Mouse (Mus musculus): ENCODE measurements at regions not wholly inside any gene's neighbourhood (a gene's known extent, or its start where the extent isn't known, plus 50 kb on each side); places are given as distances from the start of the nearest gene placed in this dataset.

- no peak for DNase-seq
Observed at GRCm38 (mm10) chr13:60519708-60520107, 82.0 kb upstream of the Dapk1 start.

- no peak for DNase-seq
Observed at GRCm38 (mm10) chr13:60522719-60523450, 78.9 kb upstream of the Dapk1 start.

- no peak for DNase-seq
Observed at GRCm38 (mm10) chr13:60527806-60528205, 73.9 kb upstream of the Dapk1 start.

GRCm38 (mm10) chr13:60528819-60529218 is 72.9 kb upstream of the Dapk1 start:
- no peak for DNase-seq

GRCm38 (mm10) chr13:60529381-60530069 is 72.2 kb upstream of the Dapk1 start:
- no peak for DNase-seq

GRCm38 (mm10) chr13:60533871-60534427 is 67.8 kb upstream of the Dapk1 start:
- DNase-seq: no peak

- DNase-seq: no peak
Observed at GRCm38 (mm10) chr13:60534501-60534900, 67.2 kb upstream of the Dapk1 start.

GRCm38 (mm10) chr13:60535045-60535444 is 66.7 kb upstream of the Dapk1 start:
- no peak for DNase-seq

GRCm38 (mm10) chr13:60536725-60537124 is 65.0 kb upstream of the Dapk1 start:
- no peak for DNase-seq

GRCm38 (mm10) chr13:60538110-60538509 is 63.6 kb upstream of the Dapk1 start:
- DNase-seq: no peak

- DNase-seq: no peak
Observed at GRCm38 (mm10) chr13:60541165-60541564, 60.6 kb upstream of the Dapk1 start.

- DNase-seq: no peak
Observed at GRCm38 (mm10) chr13:60544363-60544762, 57.4 kb upstream of the Dapk1 start.

- no peak for DNase-seq
Observed at GRCm38 (mm10) chr13:60545999-60546733, 55.6 kb upstream of the Dapk1 start.
